Mouse (Mus musculus) T-helper 17 cell (primary cell): ENCODE data around the gene Brd3.

Experiments used
- in situ Hi-C, 2 experiments: fragments of 300-600 bp; cut with MboI, MseI; formaldehyde crosslinking; loops; 1 replicate in 1 of 2; 2 replicates in 1 of 2; pipeline ENCODE4 v1.15.1; 2025; ENCODE audit warnings: high pct_unique_total_duplicates in 2 of 2

Brd3 gene

GRCm38 (mm10) chr2:27471170-27471584 lies 36.3 kb downstream of the Brd3 start:
- in situ Hi-C loops: no loop called here

GRCm38 (mm10) chr2:27470535-27470934 lies 36.9 kb downstream of the Brd3 start:
- in situ Hi-C loops: no loop called here

- in situ Hi-C loops: no loop called here
These were observed 37.5 kb downstream of the Brd3 start for GRCm38 (mm10) chr2:27469991-27470355.

- in situ Hi-C loops: no loop called here
These were observed 38.0 kb downstream of the Brd3 start for GRCm38 (mm10) chr2:27469292-27469990.

GRCm38 (mm10) chr2:27462901-27463300 lies 44.6 kb downstream of the Brd3 start:
- in situ Hi-C loops: no loop called here

GRCm38 (mm10) chr2:27461881-27462660 lies 45.4 kb downstream of the Brd3 start:
- in situ Hi-C loops: no loop called here

GRCm38 (mm10) chr2:27460651-27461050 lies 46.8 kb downstream of the Brd3 start:
- in situ Hi-C loops: no loop called here

GRCm38 (mm10) chr2:27460163-27460562 lies 47.3 kb downstream of the Brd3 start:
- in situ Hi-C loops: no loop called here

GRCm38 (mm10) chr2:27459735-27460134 lies 47.7 kb downstream of the Brd3 start:
- in situ Hi-C loops: no loop called here

GRCm38 (mm10) chr2:27450226-27450625 lies 57.2 kb downstream of the Brd3 start:
- in situ Hi-C loops: no loop called here

GRCm38 (mm10) chr2:27447782-27448181 lies 59.7 kb downstream of the Brd3 start:
- in situ Hi-C loops: no loop called here

GRCm38 (mm10) chr2:27446812-27447211 lies 60.6 kb downstream of the Brd3 start:
- in situ Hi-C loops: no loop called here

GRCm38 (mm10) chr2:27445910-27446309 lies 61.6 kb downstream of the Brd3 start:
- in situ Hi-C loops: no loop called here

GRCm38 (mm10) chr2:27443450-27443708 lies 64.1 kb downstream of the Brd3 start:
- in situ Hi-C loops: loop anchor here in 1 of 2 experiments (5.0 kb wide), 1 partner anchor 84 kb away; no protein-coding TSS in a partner anchor

GRCm38 (mm10) chr2:27442708-27443449 lies 64.6 kb downstream of the Brd3 start:
- in situ Hi-C loops: loop anchor here in 1 of 2 experiments (5.0 kb wide), 1 partner anchor 84 kb away; no protein-coding TSS in a partner anchor

GRCm38 (mm10) chr2:27441767-27442707 lies 65.4 kb downstream of the Brd3 start, which contains the start of gene Brd3os:
Gene Brd3os, plus strand, starts transcription at chr2:27442324.
- in situ Hi-C loops: loop anchor here in 1 of 2 experiments (5.0 kb wide), 1 partner anchor 85 kb away; no protein-coding TSS in a partner anchor

- in situ Hi-C loops: no loop called here
These were observed 69.2 kb downstream of the Brd3 start for GRCm38 (mm10) chr2:27438281-27438680.

- in situ Hi-C loops: no loop called here
These were observed 69.6 kb downstream of the Brd3 start for GRCm38 (mm10) chr2:27437876-27438275.

- in situ Hi-C loops: loop anchor here in 1 of 2 experiments (5.0 kb wide), 1 partner anchor 145 kb away; no protein-coding TSS in a partner anchor
These were observed 74.9 kb downstream of the Brd3 start for GRCm38 (mm10) chr2:27432599-27432998.

GRCm38 (mm10) chr2:27430621-27431020 lies 76.8 kb downstream of the Brd3 start:
- in situ Hi-C loops: loop anchor here in 1 of 2 experiments (5.0 kb wide), 1 partner anchor 143 kb away; no protein-coding TSS in a partner anchor

- in situ Hi-C loops: loop anchor here in 1 of 2 experiments (5.0 kb wide), 1 partner anchor 141 kb away; no protein-coding TSS in a partner anchor
These were observed 79.4 kb downstream of the Brd3 start for GRCm38 (mm10) chr2:27428071-27428470.
